Mouse (Mus musculus): ENCODE measurements around the gene Rasal1.

- TF ChIP-seq CTCF (IDR thresholded peaks at IDR 0.05; ENCODE audit: low read depth, low read length): peak; percentile 32
- TF ChIP-seq POLR2A (IDR thresholded peaks at IDR 0.05; ENCODE audit: insufficient read depth, low read length): no peak
- TF ChIP-seq EP300 (IDR thresholded peaks at IDR 0.05; ENCODE audit: insufficient read depth, low read depth, low read length): no peak
Measured at GRCm38 (mm10) chr5:120656281-120656751, 7.7 kb downstream of the Rasal1 start.

Measured in ES-Bruce4 (cell line).